Comparison of ENCODE assay signal across 12 mouse cellular contexts in genomic region chr9:40332326-40332725, GRCm38 (mm10).
A peak's percentile ranks its signal among the peaks of the same experiment; 100 is the strongest.
DNase-seq lines count a peak whose midpoint lies in the region; ATAC-seq and TF ChIP-seq lines count a peak whose summit lies in the region.
"Had no signal": no experiment of that assay in that cellular context is flagged by ENCODE, and none has a peak within 500 bp of the region (broad histone marks: within the 10 kb centered on the region; RNA-seq: fewer than 3 reads in every experiment).

No protein-coding gene starts in this region.

- H3K9me3 ChIP-seq in intestine, embryonic 15.5 days, result no peaks in the 10 kb centered on the region
- no peaks in the 10 kb centered on the region for H3K9me3 ChIP-seq in intestine, embryonic 16.5 days (ENCODE audit: control insufficient read depth, low read length)
- no peaks in the 10 kb centered on the region for H3K9me3 ChIP-seq in forebrain, postnatal 0 days (ENCODE audit: low read length)
- H3K9me3 ChIP-seq: limb, embryonic 13.5 days had no signal

- no peak overlapping the region for H3K27ac ChIP-seq in intestine, embryonic 15.5 days
- H3K27ac ChIP-seq in intestine, embryonic 16.5 days (ENCODE audit: low read length), result no peak overlapping the region
- no peak overlapping the region for H3K27ac ChIP-seq in forebrain, postnatal 0 days (ENCODE audit: low read depth, low read length)
- H3K27ac ChIP-seq: limb, embryonic 13.5 days had no signal

- DNase-seq in R1 (ENCODE audit: low read depth, low spot score), result peak; percentile 31
- peak; percentile 94 for DNase-seq in cerebellum, adult 11-12 months
- peak; percentile 61 for DNase-seq in forebrain, postnatal 0 days
- no peak for DNase-seq in thymus, postnatal 0 days (ENCODE audit: low spot score)
- no peak for DNase-seq in thymus, adult 18-20 months
- DNase-seq: adrenal gland, postnatal 25 days; kidney, adult 9 months; lung, adult 18-20 months had no signal

- 0 out of 2 replicates have a peak, but pooled peaks have one; percentile 2 for ATAC-seq in intestine, embryonic 15.5 days
- no peak for ATAC-seq in intestine, embryonic 16.5 days
- no peak for ATAC-seq in forebrain, postnatal 0 days
- no peak for ATAC-seq in CD4-positive, CD25-positive, alpha-beta regulatory T cell, adult 4 months

- H3K36me3 ChIP-seq in intestine, embryonic 15.5 days, result no peaks in the 10 kb centered on the region
- H3K36me3 ChIP-seq in intestine, embryonic 16.5 days (ENCODE audit: control insufficient read depth, insufficient read depth, low read length), result no peaks in the 10 kb centered on the region
- peaks cover 38% of the 10 kb centered on the region for H3K36me3 ChIP-seq in forebrain, postnatal 0 days (ENCODE audit: insufficient read depth)
- H3K36me3 ChIP-seq: limb, embryonic 13.5 days had no signal

- WGBS in intestine, embryonic 15.5 days, result 77% methylated on average over 4 of the region's 4 CpGs
- WGBS in intestine, embryonic 16.5 days, result 81% methylated on average over 4 of the region's 4 CpGs
- 64% methylated on average over 4 of the region's 4 CpGs for WGBS in forebrain, postnatal 0 days

- H3K4me1 ChIP-seq in intestine, embryonic 15.5 days (replicated peaks), result 0 out of 2 replicates have a peak, but pooled peaks cover 3% of the 10 kb centered on the region
- no peaks in the 10 kb centered on the region; the same call in 1 of the 2 replicates for H3K4me1 ChIP-seq in intestine, embryonic 16.5 days (ENCODE audit: control insufficient read depth, insufficient read depth, low read length)
- peaks cover 16% of the 10 kb centered on the region for H3K4me1 ChIP-seq in forebrain, postnatal 0 days (ENCODE audit: insufficient read depth)

- TF ChIP-seq CTCF in forebrain, postnatal 0 days (IDR thresholded peaks at IDR 0.05; ENCODE audit: low read depth), result no peak

- no peaks in the 10 kb centered on the region for H3K27me3 ChIP-seq in intestine, embryonic 15.5 days (replicated peaks)
- H3K27me3 ChIP-seq in intestine, embryonic 16.5 days (replicated peaks; ENCODE audit: control insufficient read depth, insufficient read depth, low read length), result no peaks in the 10 kb centered on the region
- H3K27me3 ChIP-seq in forebrain, postnatal 0 days (ENCODE audit: insufficient read depth, low read length), result no peaks in the 10 kb centered on the region
- H3K27me3 ChIP-seq: limb, embryonic 13.5 days had no signal

- H3K4me3 ChIP-seq in intestine, embryonic 15.5 days (replicated peaks), result no peak overlapping the region
- no peak overlapping the region for H3K4me3 ChIP-seq in intestine, embryonic 16.5 days (ENCODE audit: low read length)
- no peak overlapping the region for H3K4me3 ChIP-seq in forebrain, postnatal 0 days (ENCODE audit: low read depth, low read length)
- H3K4me3 ChIP-seq: limb, embryonic 13.5 days had no signal

- no peak overlapping the region for H3K9ac ChIP-seq in intestine, embryonic 15.5 days
- no peak overlapping the region for H3K9ac ChIP-seq in intestine, embryonic 16.5 days (ENCODE audit: low read depth, low read length)
- H3K9ac ChIP-seq in forebrain, postnatal 0 days, result no peak overlapping the region
- H3K9ac ChIP-seq: limb, embryonic 13.5 days had no signal

- H3K4me2 ChIP-seq in intestine, embryonic 15.5 days (replicated peaks), result no peak overlapping the region
- H3K4me2 ChIP-seq in intestine, embryonic 16.5 days (ENCODE audit: low read depth, low read length), result no peak overlapping the region
- no peak overlapping the region for H3K4me2 ChIP-seq in forebrain, postnatal 0 days (ENCODE audit: low read depth)
- H3K4me2 ChIP-seq: limb, embryonic 13.5 days had no signal

Comparison
In these comparisons a context has a peak if more than half of its experiments do, and no peak if none do; other contexts are left out.
1. DNase-seq: peak in R1 (single experiment), cerebellum, adult 11-12 months (single experiment) and forebrain, postnatal 0 days (single experiment); none in thymus, postnatal 0 days (single experiment) and thymus, adult 18-20 months (0 of 2).